Comparison of ENCODE assay signal across 23 mouse cellular contexts in the genomic region with DNA sequence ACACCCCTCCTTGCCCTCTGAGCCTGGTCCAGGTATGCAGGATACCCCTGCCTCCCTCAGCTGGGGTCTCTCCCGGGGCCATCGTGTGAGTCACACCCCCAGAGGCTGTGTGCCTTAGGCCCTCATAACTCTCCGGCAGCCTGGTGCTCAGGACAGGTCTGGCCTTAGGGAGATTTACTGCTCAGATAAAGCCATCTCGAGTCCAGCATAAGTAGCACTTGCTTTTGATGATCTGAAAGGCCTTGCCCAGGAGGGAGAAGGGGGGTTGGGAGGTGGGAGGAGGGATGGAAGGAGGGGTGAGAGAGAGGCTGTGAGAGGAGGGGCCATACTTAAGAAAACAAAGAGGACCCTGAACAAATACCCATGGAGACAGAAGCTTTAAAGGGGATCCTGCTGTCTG.
DNase-seq lines count a peak whose midpoint lies in the region; ATAC-seq lines count a peak whose summit lies in the region.
"Had no signal": no experiment of that assay in that cellular context is flagged by ENCODE, and none has a peak within 500 bp of the region (broad histone marks: within the 10 kb centered on the region; RNA-seq: fewer than 3 reads in every experiment).

No protein-coding gene starts in this region.

- no peaks in the 10 kb centered on the region for H3K36me3 ChIP-seq in midbrain, embryonic 11.5 days (ENCODE audit: control insufficient read depth, insufficient read depth, low read length)
- no peaks in the 10 kb centered on the region for H3K36me3 ChIP-seq in midbrain, embryonic 16.5 days (ENCODE audit: control insufficient read depth, insufficient read depth, low read length)
- H3K36me3 ChIP-seq: embryonic facial prominence, embryonic 12.5 days; forebrain, embryonic 15.5 days; liver, embryonic 15.5 days; midbrain, embryonic 15.5 days had no signal

- H3K4me1 ChIP-seq in midbrain, embryonic 11.5 days (ENCODE audit: control insufficient read depth, insufficient read depth, low read length), result no peaks in the 10 kb centered on the region
- H3K4me1 ChIP-seq in midbrain, embryonic 16.5 days (ENCODE audit: control insufficient read depth, insufficient read depth, low read length), result no peaks in the 10 kb centered on the region
- H3K4me1 ChIP-seq: embryonic facial prominence, embryonic 12.5 days; forebrain, embryonic 15.5 days; liver, embryonic 15.5 days had no signal

- no peak overlapping the region for H3K4me3 ChIP-seq in midbrain, embryonic 11.5 days (ENCODE audit: low read depth, low read length)
- no peak overlapping the region for H3K4me3 ChIP-seq in midbrain, embryonic 16.5 days (ENCODE audit: low read depth, low read length)
- H3K4me3 ChIP-seq: embryonic facial prominence, embryonic 12.5 days; erythroblast, embryonic 14.5 days; forebrain, embryonic 15.5 days; liver, embryonic 15.5 days; midbrain, embryonic 15.5 days had no signal

- no peaks in the 10 kb centered on the region for H3K27me3 ChIP-seq in midbrain, embryonic 11.5 days (ENCODE audit: control insufficient read depth, insufficient read depth, low read length)
- H3K27me3 ChIP-seq in midbrain, embryonic 16.5 days (ENCODE audit: control insufficient read depth, insufficient read depth, low read depth, low read length), result no peaks in the 10 kb centered on the region
- H3K27me3 ChIP-seq: forebrain, embryonic 15.5 days; liver, embryonic 15.5 days; midbrain, embryonic 15.5 days had no signal

- no peak overlapping the region; the same call in 1 of the 2 replicates for H3K9ac ChIP-seq in midbrain, embryonic 11.5 days (ENCODE audit: low read length)
- no peak overlapping the region for H3K9ac ChIP-seq in midbrain, embryonic 16.5 days (ENCODE audit: low read depth, low read length)
- H3K9ac ChIP-seq: embryonic facial prominence, embryonic 12.5 days; forebrain, embryonic 15.5 days; liver, embryonic 15.5 days; midbrain, embryonic 15.5 days had no signal

- ATAC-seq in midbrain, embryonic 11.5 days (ENCODE audit: low FRiP score), result peak; percentile 38
- no peak for ATAC-seq in midbrain, embryonic 16.5 days
- ATAC-seq: CD4-positive, CD25-positive, alpha-beta regulatory T cell, adult 4 months; forebrain, embryonic 15.5 days; hindbrain, postnatal 0 days; midbrain, embryonic 15.5 days; Patski had no signal

- peak; percentile 35 to 68 for DNase-seq in adrenal gland, adult (ENCODE audit: inconsistent age in 2 of 2, low spot score in 1 of 2)
- no peak for DNase-seq in adrenal gland, adult 18-20 months (ENCODE audit: low spot score in 2 of 2)
- no peak for DNase-seq in midbrain, embryonic 11.5 days (ENCODE audit: low spot score, missing footprints)
- peak; percentile 20 for DNase-seq in embryo, embryonic 9.5 days (ENCODE audit: extremely low spot score)
- DNase-seq in yolk sac, embryonic 10.5 days (ENCODE audit: low spot score), result peak; percentile 3
- no peak for DNase-seq in B cell, adult 2 months
- no peak for DNase-seq in cerebellum, adult 9-10 months
- DNase-seq: cerebellum, postnatal 14 days; gastrocnemius, postnatal 25 days; heart, postnatal 10 days; kidney, adult 11 months; thymus, postnatal 14 days had no signal

- H3K4me2 ChIP-seq in midbrain, embryonic 11.5 days, result no peak overlapping the region
- H3K4me2 ChIP-seq in midbrain, embryonic 16.5 days (ENCODE audit: low read length), result no peak overlapping the region
- H3K4me2 ChIP-seq: embryonic facial prominence, embryonic 12.5 days; forebrain, embryonic 15.5 days; liver, embryonic 15.5 days; midbrain, embryonic 15.5 days had no signal

- 27% methylated on average over 4 of the region's 4 CpGs for WGBS in midbrain, embryonic 11.5 days
- WGBS in midbrain, embryonic 16.5 days, result 24% methylated on average over 4 of the region's 4 CpGs

- no peaks in the 10 kb centered on the region for H3K9me3 ChIP-seq in midbrain, embryonic 11.5 days (ENCODE audit: control insufficient read depth, low read length)
- no peaks in the 10 kb centered on the region for H3K9me3 ChIP-seq in midbrain, embryonic 16.5 days (replicated peaks; ENCODE audit: control insufficient read depth, low read length, poor library complexity, severe bottlenecking)
- H3K9me3 ChIP-seq: forebrain, embryonic 15.5 days; liver, embryonic 15.5 days; midbrain, embryonic 15.5 days had no signal

- no peak overlapping the region for H3K27ac ChIP-seq in midbrain, embryonic 11.5 days (ENCODE audit: low read depth, low read length)
- H3K27ac ChIP-seq in midbrain, embryonic 16.5 days (ENCODE audit: low read length), result no peak overlapping the region
- H3K27ac ChIP-seq: embryonic facial prominence, embryonic 12.5 days; forebrain, embryonic 15.5 days; hindbrain, postnatal 0 days; kidney, postnatal 0 days; liver, embryonic 15.5 days; macrophage; midbrain, embryonic 15.5 days had no signal

Comparison
In these comparisons a context has a peak if more than half of its experiments do, and no peak if none do; other contexts are left out.
1. DNase-seq: peak in adrenal gland, adult (2 of 2), embryo, embryonic 9.5 days (single experiment) and yolk sac, embryonic 10.5 days (single experiment); none in adrenal gland, adult 18-20 months (0 of 2), midbrain, embryonic 11.5 days (single experiment), B cell, adult 2 months (0 of 2) and cerebellum, adult 9-10 months (single experiment).